Mouse (Mus musculus) Patski (cell line): ENCODE results near the gene Polr2f. TPM values are rescaled to one million over a fixed set of nuclear protein-coding genes. Genes with fewer than 3 reads are reported as not detected.

Source experiments
- ATAC-seq: fragments of 100-300 bp; one replicate; pipeline ENCODE4 v1.8.0; 2021
- CTCF ChIA-PET: fragments of 350-600 bp; sonication (Branson Sonifier 250); formaldehyde crosslinking; loops from one replicate; lab custom pipeline; 2022; ENCODE audit warnings: inconsistent platforms; lab: Charles Lee
- POLR2A ChIA-PET: fragments of 350-600 bp; sonication (Branson Sonifier 250); formaldehyde crosslinking; loops from one replicate; lab custom pipeline; 2022; ENCODE audit warnings: antibody characterized with exemption, inconsistent platforms; lab: Charles Lee
- DNase-seq: peaks from one replicate; pipeline ENCODE4 v3.0.0-alpha.2; 2011; ENCODE audit warnings: low read depth, low spot score
- H3K27me3 ChIP-seq: fragments of 371-371 bp; one replicate; pipeline ENCODE4 v1.5.1; 2021
- CTCF ChIP-seq: fragments of 100-300 bp; IDR thresholded peaks from one replicate; pipeline ENCODE4 v1.5.1; 2021
- in situ Hi-C: fragments of 300-500 bp; cut with MboI; formaldehyde crosslinking; loops from 3 replicates; pipeline ENCODE4 v1.11.1; 2018; ENCODE audit warnings: low pct_unique_long_range_greater_than_20kb, mixed read lengths
- polyA plus RNA-seq: library from polyadenylated mRNA; unstranded; gene quantifications from one replicate; pipeline ENCODE4 v1.2.3, GENCODE M21; 2021

Gene Polr2f
- polyA plus RNA-seq = 178 TPM

GRCm38 (mm10) chr15:79140866-79141565 lies at the start of gene Polr2f, which contains the start of gene 1700088E04Rik:
TSS of gene Polr2f (plus strand) at chr15:79141009.
TSS of gene 1700088E04Rik (minus strand) at chr15:79141253.
- TF ChIP-seq CTCF = no peak

GRCm38 (mm10) chr15:79092284-79092683 lies 48.5 kb upstream of the Polr2f start:
- TF ChIP-seq CTCF = no peak
- peak; percentile 28 for DNase-seq
- ChIA-PET CTCF (interaction anchor here (2.2 kb wide), 1 partner anchor 57 kb away, joined by 7 read pairs; no protein-coding TSS in a partner anchor), POLR2A (interaction anchor here (0.5 kb wide), 1 partner anchor 18 kb away, joined by 3 read pairs; no protein-coding TSS in a partner anchor)
- in situ Hi-C loops = no loop called here
- ATAC-seq = no peak
- no peaks in the 10 kb centered on the region for H3K27me3 ChIP-seq

More at GRCm38 (mm10) chr15:79140866-79141565, at the start of gene Polr2f, which contains the start of gene 1700088E04Rik:
- peak; percentile 66 for ATAC-seq
- peak; percentile 83 for DNase-seq
- ChIA-PET CTCF (interaction anchor here (1.1 to 3.2 kb wide), 4 partner anchors 8 to 14 kb away, joined by 3 to 17 read pairs (median 8); no protein-coding TSS in a partner anchor), POLR2A (interaction anchor here (0.6 to 1.5 kb wide), 6 partner anchors 8 to 1387 kb away, joined by 3 to 7 read pairs (median 3); no protein-coding TSS in a partner anchor)
- in situ Hi-C loops = no loop called here
- no peaks in the 10 kb centered on the region for H3K27me3 ChIP-seq

GRCm38 (mm10) chr15:79093083-79093839 lies 47.5 kb upstream of the Polr2f start:
- ChIA-PET CTCF (interaction anchor here (1.3 to 2.2 kb wide), 3 partner anchors 23 to 56 kb away, joined by 3 to 7 read pairs (median 5); no protein-coding TSS in a partner anchor), POLR2A (interaction anchor here (0.5 kb wide), 1 partner anchor 19 kb away, joined by 3 read pairs; no protein-coding TSS in a partner anchor)
- no peaks in the 10 kb centered on the region for H3K27me3 ChIP-seq
- in situ Hi-C loops = no loop called here
- TF ChIP-seq CTCF = peak; percentile 79
- ATAC-seq (no peak), DNase-seq (no peak)

GRCm38 (mm10) chr15:79095483-79095882 lies 45.3 kb upstream of the Polr2f start:
- POLR2A ChIA-PET = interaction anchor here (0.6 kb wide), 1 partner anchor 33 kb away, joined by 6 read pairs; no protein-coding TSS in a partner anchor
- in situ Hi-C loops = no loop called here
- ATAC-seq = no peak
- DNase-seq = no peak
- H3K27me3 ChIP-seq = no peaks in the 10 kb centered on the region
- CTCF ChIA-PET = interaction anchor here (0.8 kb wide), 1 partner anchor 11 kb away, joined by 3 read pairs; no protein-coding TSS in a partner anchor
- no peak for TF ChIP-seq CTCF

GRCm38 (mm10) chr15:79096556-79096955 lies 44.3 kb upstream of the Polr2f start:
- no peaks in the 10 kb centered on the region for H3K27me3 ChIP-seq
- ChIA-PET CTCF (no interaction called here), POLR2A (no interaction called here)
- ATAC-seq = no peak
- DNase-seq = no peak
- TF ChIP-seq CTCF = no peak
- in situ Hi-C loops = no loop called here

- no peak for ATAC-seq
- in situ Hi-C loops = no loop called here
- no peaks in the 10 kb centered on the region for H3K27me3 ChIP-seq
- no peak for DNase-seq
- no peak for TF ChIP-seq CTCF
- CTCF ChIA-PET = no interaction called here
- POLR2A ChIA-PET = interaction anchor here (0.9 kb wide), 1 partner anchor 11 kb away, joined by 4 read pairs; the partner anchor contains the start of gene Micall1
Measured at GRCm38 (mm10) chr15:79097135-79097534, 43.7 kb upstream of the Polr2f start.

GRCm38 (mm10) chr15:79097611-79098025 lies 43.2 kb upstream of the Polr2f start:
- H3K27me3 ChIP-seq = no peaks in the 10 kb centered on the region
- TF ChIP-seq CTCF = no peak
- DNase-seq (no peak), ATAC-seq (no peak)
- in situ Hi-C loops = no loop called here
- POLR2A ChIA-PET = interaction anchor here (0.9 kb wide), 1 partner anchor 11 kb away, joined by 4 read pairs; the partner anchor contains the start of gene Micall1
- CTCF ChIA-PET = no interaction called here

- no peak for DNase-seq
- in situ Hi-C loops = no loop called here
- H3K27me3 ChIP-seq = no peaks in the 10 kb centered on the region
- ATAC-seq = no peak
- ChIA-PET POLR2A (interaction anchor here (0.9 kb wide), 1 partner anchor 10 kb away, joined by 4 read pairs; the partner anchor contains the start of gene Micall1), CTCF (no interaction called here)
- TF ChIP-seq CTCF = no peak
Measured at GRCm38 (mm10) chr15:79098220-79098619, 42.6 kb upstream of the Polr2f start.

GRCm38 (mm10) chr15:79098868-79099267 lies 41.9 kb upstream of the Polr2f start:
- POLR2A ChIA-PET = no interaction called here
- no peak for ATAC-seq
- in situ Hi-C loops = no loop called here
- CTCF ChIA-PET = interaction anchor here (1.4 kb wide), 1 partner anchor 40 kb away, joined by 3 read pairs; no protein-coding TSS in a partner anchor
- no peaks in the 10 kb centered on the region for H3K27me3 ChIP-seq
- DNase-seq = no peak
- TF ChIP-seq CTCF = no peak

GRCm38 (mm10) chr15:79099456-79099855 lies 41.4 kb upstream of the Polr2f start:
- TF ChIP-seq CTCF = no peak
- ChIA-PET POLR2A (interaction anchor here (0.6 to 1.9 kb wide), 3 partner anchors 9 to 223 kb away, joined by 4 to 5 read pairs (median 4); partner anchors contain the start of gene Micall1), CTCF (interaction anchor here (1.2 to 1.5 kb wide), 3 partner anchors 8 to 40 kb away, joined by 3 read pairs; no protein-coding TSS in a partner anchor)
- no peaks in the 10 kb centered on the region for H3K27me3 ChIP-seq
- ATAC-seq (no peak), DNase-seq (no peak)
- in situ Hi-C loops = no loop called here
